Mouse (Mus musculus) cerebellum, adult 2 months (tissue): ENCODE measurements around the gene Slco2b1.

Experiments used
- CTCF ChIP-seq: fragments of 200-500 bp; IDR thresholded peaks from 2 replicates; pipeline ENCODE4 v1.5.1; 2011; ENCODE audit warnings: low read depth, mild to moderate bottlenecking, control low read depth, low read length, moderate library complexity, borderline replicate concordance; ENCODE audit not compliant: insufficient read depth
- POLR2A ChIP-seq: fragments of 200-500 bp; IDR thresholded peaks from 2 replicates; pipeline ENCODE4 v1.6.1; 2011; ENCODE audit warnings: low read length, control low read depth, borderline replicate concordance; ENCODE audit not compliant: insufficient read depth

DNA sequence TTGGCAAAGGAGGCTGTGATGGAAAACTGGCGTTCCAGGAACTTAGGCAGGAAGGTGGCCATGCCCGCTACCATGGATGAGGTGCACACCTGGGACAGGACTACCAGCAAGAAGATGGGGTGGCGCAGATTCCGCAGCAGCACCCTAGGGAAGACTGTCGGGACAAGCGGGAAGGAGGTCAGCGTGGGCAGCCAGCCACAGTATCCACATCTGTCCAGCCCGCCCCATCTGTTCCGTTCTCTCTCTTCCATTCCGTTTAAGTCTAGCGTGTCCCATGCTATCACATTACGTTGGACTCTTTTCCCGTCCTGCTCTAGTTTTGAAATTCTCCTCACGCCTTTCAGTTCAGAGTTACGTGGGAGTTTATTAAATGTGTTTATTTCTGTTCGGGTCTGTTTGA lies 44.0 kb downstream of the Slco2b1 start:
- TF ChIP-seq POLR2A, result no peak
- no peak for TF ChIP-seq CTCF
